Comparison of ENCODE assay signal across 25 mouse cellular contexts in genomic region chr11:51274418-51274817, GRCm38 (mm10). TPM values are rescaled to one million over a fixed set of nuclear protein-coding genes. Genes with fewer than 3 reads are reported as not detected.
"Had no signal": no experiment of that assay in that cellular context is flagged by ENCODE, and none has a peak within 500 bp of the region (broad histone marks: within the 10 kb centered on the region; RNA-seq: fewer than 3 reads in every experiment).

No protein-coding gene starts in this region.

- DNase-seq: gastrocnemius, postnatal 14 days; gastrocnemius, postnatal 36 days; heart, adult 2 months; kidney, adult 11 months; kidney, adult 2 months; kidney, adult 9 months; kidney, postnatal 14 days; kidney, postnatal 36 days; layer of hippocampus, adult 9-11 months; layer of hippocampus, postnatal 36 days; liver; liver, embryonic 13.5 days had no signal

RNA-seq across cellular contexts. Expression of gene BC049762, which starts 11.6 kb away (rescaled TPM):
- total RNA-seq: gastrocnemius, adult 18-20 months; gastrocnemius, adult 8-10 months; gastrocnemius, postnatal 14 days; gastrocnemius, postnatal 36 days; hematopoietic stem cell, adult 5-6 weeks; hindbrain, postnatal 0 days; layer of hippocampus, adult 18-20 months; layer of hippocampus, postnatal 14 days; layer of hippocampus, postnatal 36 days; left cerebral cortex, adult 18-20 months; left cerebral cortex, adult 8-10 months; left cerebral cortex, postnatal 10 days; left cerebral cortex, postnatal 25 days had no signal

RNA-seq across cellular contexts. Expression of gene Gm12569, which starts 54.1 kb away (rescaled TPM):
- total RNA-seq: gastrocnemius, adult 18-20 months; gastrocnemius, adult 8-10 months; gastrocnemius, postnatal 14 days; gastrocnemius, postnatal 36 days; granulocyte monocyte progenitor cell, adult 5-6 weeks; heart, adult 2 months; heart, postnatal 25 days; hematopoietic stem cell, adult 5-6 weeks; hindbrain, postnatal 0 days; layer of hippocampus, adult 18-20 months; layer of hippocampus, adult 8-10 months; layer of hippocampus, postnatal 14 days; layer of hippocampus, postnatal 36 days; left cerebral cortex, adult 18-20 months; left cerebral cortex, adult 8-10 months; left cerebral cortex, postnatal 10 days; left cerebral cortex, postnatal 25 days had no signal
